In the genomic region with DNA sequence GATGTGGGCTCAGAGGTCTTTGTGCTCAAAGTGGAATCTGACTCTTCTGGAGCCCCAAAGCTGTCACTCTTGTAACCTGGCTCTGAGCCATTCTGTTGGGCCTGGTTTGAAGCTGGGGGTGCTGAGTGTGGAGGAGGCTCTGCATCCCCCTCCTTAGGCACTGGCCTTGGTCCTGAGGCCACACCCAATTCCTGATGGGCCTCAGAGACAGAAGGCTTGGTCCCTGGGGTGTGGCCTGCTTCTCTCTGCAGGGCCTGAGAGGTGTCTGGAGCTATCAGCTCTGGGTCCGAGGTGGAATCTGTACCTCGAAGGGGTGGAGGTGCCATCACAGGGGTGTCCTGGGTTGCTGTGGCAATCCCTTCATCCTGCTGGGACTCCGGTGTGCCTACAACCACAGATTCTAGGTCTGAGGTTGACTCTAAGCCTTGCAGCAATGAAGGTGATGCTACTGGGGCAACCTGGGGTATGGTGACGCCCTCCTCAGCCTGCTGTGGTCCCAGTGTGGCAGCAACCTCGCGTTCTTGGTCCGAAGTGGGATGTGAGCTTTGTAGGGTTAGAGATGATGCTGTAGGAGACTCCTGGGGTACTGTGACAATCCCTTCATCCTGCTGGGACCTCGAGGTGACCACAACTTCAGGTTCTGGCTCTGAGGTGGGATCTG, we compare ENCODE assay signal across 14 mouse cellular contexts. TPM values are rescaled to one million over a fixed set of nuclear protein-coding genes. Genes with fewer than 3 reads are reported as not detected.
DNase-seq lines count a peak whose midpoint lies in the region; ATAC-seq and TF ChIP-seq lines count a peak whose summit lies in the region.
"Had no signal": no experiment of that assay in that cellular context is flagged by ENCODE, and none has a peak within 500 bp of the region (broad histone marks: within the 10 kb centered on the region; RNA-seq: fewer than 3 reads in every experiment).

No protein-coding gene starts in this region.

- no peak for TF ChIP-seq EP300 in stomach, postnatal 0 days (optimal IDR thresholded peaks at IDR 0.05)

- no peak for ATAC-seq in forebrain, embryonic 14.5 days
- ATAC-seq in hindbrain, embryonic 15.5 days (ENCODE audit: low FRiP score, low read depth) = no peak
- ATAC-seq in midbrain, embryonic 14.5 days (ENCODE audit: low FRiP score, low TSS enrichment) = no peak
- no peak for ATAC-seq in stomach, postnatal 0 days (ENCODE audit: low FRiP score, low TSS enrichment)

- H3K4me2 ChIP-seq in forebrain, embryonic 14.5 days (ENCODE audit: low read length) = no peak overlapping the region
- H3K4me2 ChIP-seq in hindbrain, embryonic 15.5 days = no peak overlapping the region
- H3K4me2 ChIP-seq in midbrain, embryonic 14.5 days (ENCODE audit: low read length) = 0 out of 2 replicates have a peak overlapping the region, but pooled peaks have one; percentile 11
- H3K4me2 ChIP-seq in stomach, postnatal 0 days (replicated peaks; ENCODE audit: low read depth) = no peak overlapping the region

- 92% methylated on average over 8 of the region's 8 CpGs for WGBS in forebrain, embryonic 14.5 days
- 78% methylated on average over 8 of the region's 8 CpGs for WGBS in forebrain, embryonic 10.5 days
- 83% methylated on average over 8 of the region's 8 CpGs for WGBS in hindbrain, embryonic 15.5 days
- 88% methylated on average over 8 of the region's 8 CpGs for WGBS in midbrain, embryonic 14.5 days
- 79% methylated on average over 8 of the region's 8 CpGs for WGBS in stomach, postnatal 0 days

- no peak for TF ChIP-seq CTCF in cortical plate, adult 2 months (IDR thresholded peaks at IDR 0.05; ENCODE audit: extremely low read depth, insufficient read depth, low read length)
- TF ChIP-seq CTCF in stomach, postnatal 0 days (IDR thresholded peaks at IDR 0.05; ENCODE audit: low read depth) = no peak

- no peak overlapping the region for H3K9ac ChIP-seq in forebrain, embryonic 14.5 days (ENCODE audit: low read length)
- H3K9ac ChIP-seq in hindbrain, embryonic 15.5 days = no peak overlapping the region
- H3K9ac ChIP-seq in midbrain, embryonic 14.5 days (replicated peaks; ENCODE audit: low read length) = no peak overlapping the region
- no peak overlapping the region for H3K9ac ChIP-seq in stomach, postnatal 0 days (ENCODE audit: low read length)

- H3K27me3 ChIP-seq in forebrain, embryonic 14.5 days (replicated peaks; ENCODE audit: control insufficient read depth, insufficient read depth, low read length) = no peaks in the 10 kb centered on the region
- H3K27me3 ChIP-seq in forebrain, embryonic 10.5 days (ENCODE audit: poor library complexity, severe bottlenecking) = peaks cover 34% of the 10 kb centered on the region
- H3K27me3 ChIP-seq in hindbrain, embryonic 15.5 days = no peaks in the 10 kb centered on the region
- H3K27me3 ChIP-seq in midbrain, embryonic 14.5 days (ENCODE audit: control insufficient read depth, insufficient read depth, low read length) = no peaks in the 10 kb centered on the region
- H3K27me3 ChIP-seq in stomach, postnatal 0 days (ENCODE audit: control insufficient read depth, insufficient read depth, low read length) = no peaks in the 10 kb centered on the region

- H3K36me3 ChIP-seq in forebrain, embryonic 14.5 days (ENCODE audit: control insufficient read depth, insufficient read depth, low read length) = peaks cover 56% of the 10 kb centered on the region
- H3K36me3 ChIP-seq in forebrain, embryonic 10.5 days (replicated peaks) = peaks cover 32% of the 10 kb centered on the region
- peaks cover 30% of the 10 kb centered on the region for H3K36me3 ChIP-seq in hindbrain, embryonic 15.5 days
- H3K36me3 ChIP-seq in midbrain, embryonic 14.5 days (ENCODE audit: control insufficient read depth, insufficient read depth, low read length) = peaks cover 64% of the 10 kb centered on the region
- H3K36me3 ChIP-seq in stomach, postnatal 0 days (ENCODE audit: control insufficient read depth, insufficient read depth, low read length) = peaks cover 4% of the 10 kb centered on the region

- H3K27ac ChIP-seq in forebrain, embryonic 14.5 days (ENCODE audit: low read depth, low read length) = 0 out of 2 replicates have a peak overlapping the region, but pooled peaks have one; percentile 3
- no peak overlapping the region for H3K27ac ChIP-seq in forebrain, embryonic 10.5 days
- H3K27ac ChIP-seq in cortical plate, adult 2 months (ENCODE audit: insufficient read depth, low read length) = no peak overlapping the region
- H3K27ac ChIP-seq in hindbrain, embryonic 15.5 days (replicated peaks) = peak overlapping the region; percentile 70
- H3K27ac ChIP-seq in midbrain, embryonic 14.5 days (replicated peaks; ENCODE audit: low read depth, low read length) = peak overlapping the region; percentile 83
- H3K27ac ChIP-seq in stomach, postnatal 0 days (replicated peaks) = no peak overlapping the region
- H3K27ac ChIP-seq: macrophage had no signal

- no peaks in the 10 kb centered on the region for H3K9me3 ChIP-seq in forebrain, embryonic 14.5 days (replicated peaks; ENCODE audit: control insufficient read depth, low read length)
- no peaks in the 10 kb centered on the region for H3K9me3 ChIP-seq in forebrain, embryonic 10.5 days
- H3K9me3 ChIP-seq in hindbrain, embryonic 15.5 days = no peaks in the 10 kb centered on the region
- H3K9me3 ChIP-seq in midbrain, embryonic 14.5 days (ENCODE audit: control insufficient read depth, low read length) = no peaks in the 10 kb centered on the region
- H3K9me3 ChIP-seq in stomach, postnatal 0 days (ENCODE audit: control insufficient read depth, low read length) = no peaks in the 10 kb centered on the region

- peaks cover 31% of the 10 kb centered on the region for H3K4me1 ChIP-seq in forebrain, embryonic 14.5 days (ENCODE audit: control insufficient read depth, insufficient read depth, low read length)
- peaks cover 58% of the 10 kb centered on the region for H3K4me1 ChIP-seq in forebrain, embryonic 10.5 days
- no peaks in the 10 kb centered on the region for H3K4me1 ChIP-seq in cortical plate, adult 2 months (ENCODE audit: control insufficient read depth, insufficient read depth, low read length)
- peaks cover 73% of the 10 kb centered on the region for H3K4me1 ChIP-seq in hindbrain, embryonic 15.5 days (replicated peaks)
- peaks cover 59% of the 10 kb centered on the region for H3K4me1 ChIP-seq in midbrain, embryonic 14.5 days (ENCODE audit: control insufficient read depth, insufficient read depth, low read length)
- no peaks in the 10 kb centered on the region for H3K4me1 ChIP-seq in stomach, postnatal 0 days (replicated peaks; ENCODE audit: control insufficient read depth, insufficient read depth)

- H3K4me3 ChIP-seq in forebrain, embryonic 14.5 days (ENCODE audit: low read depth, low read length) = no peak overlapping the region
- no peak overlapping the region for H3K4me3 ChIP-seq in forebrain, embryonic 10.5 days
- H3K4me3 ChIP-seq in cortical plate, adult 2 months (ENCODE audit: insufficient read depth, low read length) = no peak overlapping the region
- H3K4me3 ChIP-seq in hindbrain, embryonic 15.5 days = no peak overlapping the region
- H3K4me3 ChIP-seq in midbrain, embryonic 14.5 days (replicated peaks; ENCODE audit: low read depth, low read length) = no peak overlapping the region
- no peak overlapping the region for H3K4me3 ChIP-seq in stomach, postnatal 0 days (ENCODE audit: low read depth, low read length)

- 0 out of 2 replicates have a peak, but pooled peaks have one; percentile 7 for TF ChIP-seq POLR2A in cortical plate, adult 2 months (IDR thresholded peaks at IDR 0.05; ENCODE audit: extremely low read depth, insufficient read depth, low read length)

- DNase-seq in forebrain, embryonic 14.5 days (ENCODE audit: low spot score) = peak; percentile 27
- no peak for DNase-seq in forebrain, embryonic 10.5 days (ENCODE audit: extremely low spot score, low spot score)
- DNase-seq in midbrain, embryonic 14.5 days = no peak
- DNase-seq in lung, postnatal 14 days = no peak
- no peak for DNase-seq in stomach, postnatal 0 days (ENCODE audit: low spot score)
- no peak for DNase-seq in layer of hippocampus, postnatal 10 days (ENCODE audit: low spot score in 2 of 2)
- DNase-seq: heart, postnatal 10 days; kidney, adult 11 months; left cerebral cortex, postnatal 4 days; thymus, postnatal 36 days had no signal

RNA-seq across cellular contexts. Expression of gene Nacad, which starts 5.4 kb away (rescaled TPM):
- 49.6 and 63.9 TPM in 2 replicates for polyA plus RNA-seq in forebrain, embryonic 14.5 days (2014; fragmentation: Nextera tagmentation; extraction: Ambion mirVana)
- 6.2 and 7.1 TPM in 2 replicates for polyA plus RNA-seq in forebrain, embryonic 10.5 days (2016; fragmentation: Nextera tagmentation; extraction: Ambion mirVana)
- 52.3 and 54.1 TPM in 2 replicates for polyA plus RNA-seq in cortical plate, adult 2 months (2012; rRNA removed)
- polyA plus RNA-seq in hindbrain, embryonic 15.5 days (2015; fragmentation: Nextera tagmentation; extraction: Ambion mirVana) = 85.3 and 89.8 TPM in 2 replicates
- 88.5 and 100.0 TPM in 2 replicates for polyA plus RNA-seq in midbrain, embryonic 14.5 days (2014; fragmentation: Nextera tagmentation; extraction: Ambion mirVana)
- 7.3 and 7.4 TPM in 2 replicates for polyA plus RNA-seq in stomach, postnatal 0 days (2015; fragmentation: Nextera tagmentation; extraction: Ambion mirVana)
- 10 to 100 TPM; 68.6 to 75.4 TPM for total RNA-seq in layer of hippocampus, postnatal 10 days (2021)
- polyA plus RNA-seq: macrophage had no signal

RNA-seq across cellular contexts. Expression of gene Tbrg4, which starts 25.5 kb away (rescaled TPM):
- polyA plus RNA-seq in forebrain, embryonic 14.5 days (2014; fragmentation: Nextera tagmentation; extraction: Ambion mirVana) = 23.4 and 28.1 TPM in 2 replicates
- 71.2 and 80.0 TPM in 2 replicates for polyA plus RNA-seq in forebrain, embryonic 10.5 days (2016; fragmentation: Nextera tagmentation; extraction: Ambion mirVana)
- 57.5 and 60.2 TPM in 2 replicates for polyA plus RNA-seq in cortical plate, adult 2 months (2012; rRNA removed)
- polyA plus RNA-seq in hindbrain, embryonic 15.5 days (2015; fragmentation: Nextera tagmentation; extraction: Ambion mirVana) = 31.8 and 33.0 TPM in 2 replicates
- 28.1 and 30.2 TPM in 2 replicates for polyA plus RNA-seq in midbrain, embryonic 14.5 days (2014; fragmentation: Nextera tagmentation; extraction: Ambion mirVana)
- 29.3 and 31.2 TPM in 2 replicates for polyA plus RNA-seq in stomach, postnatal 0 days (2015; fragmentation: Nextera tagmentation; extraction: Ambion mirVana)
- total RNA-seq in layer of hippocampus, postnatal 10 days (2021) = 10 to 100 TPM; 52.8 to 53.3 TPM

RNA-seq across cellular contexts. Expression of gene Wap, which starts 38.0 kb away (rescaled TPM):
- polyA plus RNA-seq in forebrain, embryonic 14.5 days (2014; fragmentation: Nextera tagmentation; extraction: Ambion mirVana) = not detected in 2 replicates
- not detected in 2 replicates for polyA plus RNA-seq in forebrain, embryonic 10.5 days (2016; fragmentation: Nextera tagmentation; extraction: Ambion mirVana)
- polyA plus RNA-seq in cortical plate, adult 2 months (2012; rRNA removed) = not detected in 2 replicates
- not detected in 2 replicates for polyA plus RNA-seq in hindbrain, embryonic 15.5 days (2015; fragmentation: Nextera tagmentation; extraction: Ambion mirVana)
- not detected in 2 replicates for polyA plus RNA-seq in midbrain, embryonic 14.5 days (2014; fragmentation: Nextera tagmentation; extraction: Ambion mirVana)
- 2.6 and 5.3 TPM in 2 replicates for polyA plus RNA-seq in stomach, postnatal 0 days (2015; fragmentation: Nextera tagmentation; extraction: Ambion mirVana)
- total RNA-seq in layer of hippocampus, postnatal 10 days (2021) = not detected
- total RNA-seq: ES-E14; heart, postnatal 10 days; left cerebral cortex, postnatal 4 days had no signal
- polyA plus RNA-seq: macrophage had no signal

RNA-seq across cellular contexts. Expression of gene Ccm2, which starts 53.7 kb away (rescaled TPM):
- 94.0 and 94.2 TPM in 2 replicates for polyA plus RNA-seq in forebrain, embryonic 14.5 days (2014; fragmentation: Nextera tagmentation; extraction: Ambion mirVana)
- 99.5 and 107 TPM in 2 replicates for polyA plus RNA-seq in forebrain, embryonic 10.5 days (2016; fragmentation: Nextera tagmentation; extraction: Ambion mirVana)
- 92.0 and 106 TPM in 2 replicates for polyA plus RNA-seq in cortical plate, adult 2 months (2012; rRNA removed)
- 92.2 and 95.9 TPM in 2 replicates for polyA plus RNA-seq in hindbrain, embryonic 15.5 days (2015; fragmentation: Nextera tagmentation; extraction: Ambion mirVana)
- polyA plus RNA-seq in midbrain, embryonic 14.5 days (2014; fragmentation: Nextera tagmentation; extraction: Ambion mirVana) = 73.8 and 84.3 TPM in 2 replicates
- 45.7 and 45.9 TPM in 2 replicates for polyA plus RNA-seq in stomach, postnatal 0 days (2015; fragmentation: Nextera tagmentation; extraction: Ambion mirVana)
- total RNA-seq in layer of hippocampus, postnatal 10 days (2021) = 10 to 100 TPM; 52.4 to 57.9 TPM

RNA-seq across cellular contexts. Expression of gene Ramp3, which starts 57.9 kb away (rescaled TPM):
- 4.0 and 4.2 TPM in 2 replicates for polyA plus RNA-seq in forebrain, embryonic 14.5 days (2014; fragmentation: Nextera tagmentation; extraction: Ambion mirVana)
- 5.4 and 5.6 TPM in 2 replicates for polyA plus RNA-seq in forebrain, embryonic 10.5 days (2016; fragmentation: Nextera tagmentation; extraction: Ambion mirVana)
- polyA plus RNA-seq in cortical plate, adult 2 months (2012; rRNA removed) = 36.6 and 40.6 TPM in 2 replicates
- 20.8 and 22.9 TPM in 2 replicates for polyA plus RNA-seq in hindbrain, embryonic 15.5 days (2015; fragmentation: Nextera tagmentation; extraction: Ambion mirVana)
- polyA plus RNA-seq in midbrain, embryonic 14.5 days (2014; fragmentation: Nextera tagmentation; extraction: Ambion mirVana) = 5.9 and 7.0 TPM in 2 replicates
- polyA plus RNA-seq in stomach, postnatal 0 days (2015; fragmentation: Nextera tagmentation; extraction: Ambion mirVana) = 11.6 and 12.8 TPM in 2 replicates
- total RNA-seq in layer of hippocampus, postnatal 10 days (2021) = 1 to 10 TPM; 5.4 to 6.8 TPM

Comparison
In these comparisons a context has a peak if more than half of its experiments do, and no peak if none do; other contexts are left out.
1. H3K27ac ChIP-seq: peak in forebrain, embryonic 14.5 days (single experiment), hindbrain, embryonic 15.5 days (single experiment) and midbrain, embryonic 14.5 days (single experiment); none in forebrain, embryonic 10.5 days (single experiment), cortical plate, adult 2 months (single experiment) and stomach, postnatal 0 days (single experiment).